Mouse (Mus musculus): ENCODE measurements at regions not wholly inside any gene's neighbourhood (a gene's known extent, or its start where the extent isn't known, plus 50 kb on each side); places are given as distances from the start of the nearest gene placed in this dataset.

DNA sequence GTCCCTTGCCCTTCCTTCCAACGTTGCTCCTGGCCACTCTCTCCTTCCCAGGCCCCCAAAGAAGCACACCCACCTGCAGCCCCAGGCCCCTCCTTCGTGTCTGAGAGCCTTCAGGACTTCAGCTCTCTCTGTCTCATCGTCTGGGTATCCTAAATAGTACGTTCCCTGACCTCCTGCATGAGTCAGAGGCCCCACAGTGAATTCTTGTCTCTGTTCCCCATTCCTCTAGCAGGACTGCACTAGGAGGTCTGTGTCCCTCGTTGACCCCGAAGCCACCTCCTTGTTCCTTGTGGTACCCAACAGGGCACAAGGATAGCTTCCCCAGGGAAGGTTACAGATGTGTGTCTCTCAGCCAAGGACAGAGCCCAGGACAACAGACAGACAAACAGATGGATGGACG is 71.4 kb downstream of the Gm26897 start:
- H3K4me1 ChIP-seq (replicated peaks; ENCODE audit: control insufficient read depth, insufficient read depth, low read length): peaks cover 8% of the 10 kb centered on the region
- H3K9me3 ChIP-seq (ENCODE audit: control insufficient read depth, low read length): no peaks in the 10 kb centered on the region
- no peak overlapping the region for H3K27ac ChIP-seq (ENCODE audit: low read length)
- no peak overlapping the region for H3K4me3 ChIP-seq (ENCODE audit: low read length)
- H3K4me2 ChIP-seq (ENCODE audit: low read depth, low read length): no peak overlapping the region
- no peaks in the 10 kb centered on the region for H3K36me3 ChIP-seq (ENCODE audit: control insufficient read depth, insufficient read depth, low read length)
- H3K27me3 ChIP-seq (ENCODE audit: control insufficient read depth, insufficient read depth, low read depth, low read length): no peaks in the 10 kb centered on the region
- no peak overlapping the region for H3K9ac ChIP-seq (ENCODE audit: low read length)
- ATAC-seq (ENCODE audit: low read depth): no peak
- 58% methylated on average over 7 of the region's 7 CpGs for WGBS

DNA sequence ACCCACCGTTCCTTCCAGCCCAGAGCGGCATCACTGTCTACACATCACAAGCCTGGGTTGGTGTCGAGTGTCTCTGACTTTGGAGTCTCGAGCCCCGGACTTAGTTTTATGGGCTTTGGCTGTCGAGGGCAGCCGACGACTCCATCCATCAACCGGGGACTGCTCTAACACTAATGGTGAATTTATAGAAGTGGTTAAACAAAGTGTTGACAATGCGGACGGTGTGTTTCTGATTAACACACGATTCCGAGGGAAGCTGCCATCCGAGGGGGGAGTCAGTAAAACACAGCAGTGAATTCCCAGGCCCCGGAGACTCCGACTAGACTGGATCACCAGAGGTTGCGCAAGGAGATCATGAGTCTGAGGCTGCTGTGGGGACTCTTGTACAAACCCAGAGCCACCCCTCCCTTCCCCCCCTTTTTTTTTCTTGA is 72.1 kb downstream of the Gm26897 start:
- H3K9me3 ChIP-seq (ENCODE audit: control insufficient read depth, low read length): no peaks in the 10 kb centered on the region
- H3K4me3 ChIP-seq (ENCODE audit: low read length): no peak overlapping the region
- WGBS: 11% methylated on average over 17 of the region's 17 CpGs
- H3K4me2 ChIP-seq (ENCODE audit: low read depth, low read length): no peak overlapping the region
- no peaks in the 10 kb centered on the region for H3K27me3 ChIP-seq (ENCODE audit: control insufficient read depth, insufficient read depth, low read depth, low read length)
- H3K27ac ChIP-seq (ENCODE audit: low read length): no peak overlapping the region
- peak; percentile 42; the same call in 1 of the 2 replicates for ATAC-seq (ENCODE audit: low read depth)
- peaks cover 10% of the 10 kb centered on the region for H3K4me1 ChIP-seq (replicated peaks; ENCODE audit: control insufficient read depth, insufficient read depth, low read length)
- no peaks in the 10 kb centered on the region for H3K36me3 ChIP-seq (ENCODE audit: control insufficient read depth, insufficient read depth, low read length)
- no peak overlapping the region for H3K9ac ChIP-seq (ENCODE audit: low read length)

DNA sequence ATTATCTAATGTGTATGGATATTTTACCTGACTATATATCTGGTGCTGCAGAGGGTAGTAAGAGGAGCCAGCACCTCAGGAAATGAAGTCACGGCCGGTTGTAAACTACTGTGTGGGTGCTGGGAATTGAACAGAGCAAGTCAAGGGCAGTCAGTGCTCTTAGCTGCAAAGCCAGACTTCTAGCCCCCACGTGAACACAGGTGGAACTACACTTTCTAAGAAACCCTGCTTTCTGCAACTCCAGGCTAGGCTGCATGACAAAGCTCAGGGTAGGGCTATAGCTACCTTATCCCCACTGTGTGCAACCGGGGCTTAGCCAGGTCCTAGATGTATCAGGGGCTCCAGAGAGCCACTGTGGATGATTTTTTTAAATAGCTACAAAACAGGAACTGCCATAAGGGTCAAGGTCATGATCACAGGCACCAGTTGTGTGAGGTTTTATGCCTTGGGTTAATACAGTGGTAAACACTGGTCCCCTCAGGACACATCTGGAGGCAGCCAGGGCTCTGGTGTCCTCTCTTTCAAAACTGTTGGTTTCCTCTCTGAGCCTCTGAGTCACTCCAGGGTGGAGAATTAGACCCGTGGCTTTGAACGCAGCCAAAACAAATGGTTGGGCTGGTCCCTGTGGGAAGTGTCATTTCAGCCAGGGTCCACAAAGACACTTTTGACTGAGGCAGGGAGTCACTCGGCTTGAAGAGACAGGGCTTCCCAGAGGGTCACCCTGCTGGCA is 76.5 kb downstream of the Gm26897 start:
- Histone ChIP-seq H3K4me3 (ENCODE audit: low read length) (no peak overlapping the region), H3K9ac (ENCODE audit: low read length) (no peak overlapping the region), H3K4me1 (replicated peaks; ENCODE audit: control insufficient read depth, insufficient read depth, low read length) (peaks cover 18% of the 10 kb centered on the region), H3K9me3 (ENCODE audit: control insufficient read depth, low read length) (no peaks in the 10 kb centered on the region), H3K36me3 (ENCODE audit: control insufficient read depth, insufficient read depth, low read length) (no peaks in the 10 kb centered on the region), H3K27me3 (ENCODE audit: control insufficient read depth, insufficient read depth, low read depth, low read length) (no peaks in the 10 kb centered on the region), H3K27ac (ENCODE audit: low read length) (peak overlapping the region; percentile 16; the same call in 1 of the 2 replicates), H3K4me2 (ENCODE audit: low read depth, low read length) (no peak overlapping the region)
- 27% methylated on average over 7 of the region's 7 CpGs for WGBS
- ATAC-seq (ENCODE audit: low read depth): no peak; the same call in 1 of the 2 replicates

DNA sequence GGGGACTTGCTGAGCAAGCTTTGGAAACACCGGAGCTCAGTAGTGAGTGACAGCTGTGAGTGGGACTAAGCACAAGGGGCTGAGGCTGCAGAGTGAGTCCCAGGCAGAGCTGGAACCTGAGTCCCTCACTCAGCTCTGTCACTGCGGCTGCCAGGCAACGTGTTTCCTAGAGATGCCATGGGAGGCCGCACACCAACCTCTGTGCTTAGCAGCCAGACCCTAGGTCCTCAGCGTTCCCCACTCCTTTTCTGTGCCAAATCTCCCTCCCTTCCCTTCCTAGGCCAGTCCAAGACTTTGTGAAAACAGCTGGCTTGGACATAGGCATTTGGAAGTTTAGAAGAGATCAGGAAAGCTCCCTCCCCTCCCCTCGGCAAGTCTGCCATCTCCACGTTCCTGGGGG is 78.9 kb downstream of the Gm26897 start:
- Histone ChIP-seq H3K9ac (ENCODE audit: low read length) (no peak overlapping the region), H3K36me3 (ENCODE audit: control insufficient read depth, insufficient read depth, low read length) (no peaks in the 10 kb centered on the region), H3K9me3 (ENCODE audit: control insufficient read depth, low read length) (no peaks in the 10 kb centered on the region), H3K27ac (ENCODE audit: low read length) (peak overlapping the region; percentile 33; the same call in 1 of the 2 replicates), H3K4me1 (replicated peaks; ENCODE audit: control insufficient read depth, insufficient read depth, low read length) (peaks cover 13% of the 10 kb centered on the region), H3K27me3 (ENCODE audit: control insufficient read depth, insufficient read depth, low read depth, low read length) (no peaks in the 10 kb centered on the region), H3K4me2 (ENCODE audit: low read depth, low read length) (no peak overlapping the region), H3K4me3 (ENCODE audit: low read length) (no peak overlapping the region)
- 33% methylated on average over 7 of the region's 7 CpGs for WGBS
- ATAC-seq (ENCODE audit: low read depth): peak; percentile 77

DNA sequence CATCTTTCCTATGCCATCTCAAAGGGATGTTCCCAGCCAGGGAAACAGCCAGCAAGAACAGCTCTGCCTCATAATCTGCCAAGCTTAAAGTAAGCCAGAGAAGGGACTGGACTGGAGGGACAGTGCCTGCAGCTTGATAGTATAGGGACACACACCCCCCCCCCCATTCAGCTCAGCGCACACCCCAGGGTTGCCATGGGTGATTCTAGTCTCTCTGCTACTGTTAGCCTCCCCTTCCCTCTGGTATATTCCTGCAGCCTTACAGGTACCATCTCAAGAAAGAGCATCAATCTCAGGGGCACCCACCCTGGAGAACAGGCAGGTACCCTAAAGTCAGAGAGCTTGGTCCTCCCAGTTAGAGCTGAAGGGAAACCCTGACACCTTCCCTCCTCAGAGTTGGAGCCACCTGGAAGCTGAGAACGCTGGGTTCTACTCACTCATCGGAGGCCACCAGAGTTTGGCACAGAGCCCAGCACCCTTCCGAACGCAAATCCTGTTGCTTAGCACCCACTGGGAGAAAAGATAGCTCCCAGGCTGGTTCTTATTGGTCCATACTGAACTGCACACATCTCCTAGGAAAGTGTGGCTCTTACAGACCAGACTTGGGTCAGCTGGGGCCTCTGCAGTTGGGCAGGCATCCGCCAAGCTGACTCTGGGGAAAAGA is 79.5 kb downstream of the Gm26897 start:
- H3K4me1 ChIP-seq (replicated peaks; ENCODE audit: control insufficient read depth, insufficient read depth, low read length): peaks cover 13% of the 10 kb centered on the region
- H3K4me3 ChIP-seq (ENCODE audit: low read length): no peak overlapping the region
- 39% methylated on average over 6 of the region's 6 CpGs for WGBS
- no peaks in the 10 kb centered on the region for H3K27me3 ChIP-seq (ENCODE audit: control insufficient read depth, insufficient read depth, low read depth, low read length)
- 0 out of 2 replicates have a peak overlapping the region, but pooled peaks have one; percentile 20 for H3K27ac ChIP-seq (ENCODE audit: low read length)
- peak; percentile 4; the same call in 1 of the 2 replicates for ATAC-seq (ENCODE audit: low read depth)
- H3K36me3 ChIP-seq (ENCODE audit: control insufficient read depth, insufficient read depth, low read length): no peaks in the 10 kb centered on the region
- H3K4me2 ChIP-seq (ENCODE audit: low read depth, low read length): no peak overlapping the region
- H3K9me3 ChIP-seq (ENCODE audit: control insufficient read depth, low read length): no peaks in the 10 kb centered on the region
- H3K9ac ChIP-seq (ENCODE audit: low read length): no peak overlapping the region

DNA sequence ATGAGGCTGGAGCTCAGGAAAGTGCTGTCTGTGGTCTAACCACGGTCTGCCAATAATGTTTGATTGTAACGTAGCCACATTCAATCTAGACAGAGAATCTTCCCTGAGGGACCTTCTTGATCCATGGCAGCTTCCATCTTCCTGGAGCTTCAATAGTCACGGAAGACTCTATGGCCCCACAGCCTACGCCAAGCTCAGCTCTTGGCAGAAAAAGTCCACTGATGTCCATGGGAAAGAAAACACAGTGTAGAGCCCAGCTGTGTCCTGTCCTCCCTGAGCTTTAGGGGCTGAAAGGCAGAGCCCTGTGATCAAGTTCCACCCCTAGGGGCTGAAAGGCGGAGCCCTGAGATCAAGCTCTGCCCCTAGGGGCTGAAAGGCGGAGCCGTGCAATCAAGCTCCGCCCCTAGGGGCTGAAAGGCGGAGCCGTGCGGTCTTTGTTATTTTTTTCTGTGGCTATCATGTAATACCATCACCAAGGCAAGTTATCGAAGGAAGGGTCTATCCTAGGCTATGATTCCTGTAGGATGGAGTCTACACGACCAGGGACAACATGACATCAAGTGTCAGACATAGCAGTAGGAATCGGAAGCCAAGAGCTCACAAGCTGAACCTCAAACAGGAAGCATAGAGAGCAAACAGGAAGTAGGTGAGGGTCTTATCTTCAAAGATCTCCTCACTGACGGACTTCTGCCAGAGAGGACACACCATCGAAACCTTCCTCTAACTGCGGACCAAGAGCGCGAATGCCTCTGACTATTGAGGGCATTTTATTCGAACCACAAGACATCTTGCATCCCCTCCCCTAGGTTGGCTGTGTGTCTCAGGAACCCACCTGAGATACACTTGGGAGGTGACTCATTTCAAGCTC is 81.4 kb downstream of the Gm26897 start:
- ATAC-seq (ENCODE audit: low read depth): no peak

DNA sequence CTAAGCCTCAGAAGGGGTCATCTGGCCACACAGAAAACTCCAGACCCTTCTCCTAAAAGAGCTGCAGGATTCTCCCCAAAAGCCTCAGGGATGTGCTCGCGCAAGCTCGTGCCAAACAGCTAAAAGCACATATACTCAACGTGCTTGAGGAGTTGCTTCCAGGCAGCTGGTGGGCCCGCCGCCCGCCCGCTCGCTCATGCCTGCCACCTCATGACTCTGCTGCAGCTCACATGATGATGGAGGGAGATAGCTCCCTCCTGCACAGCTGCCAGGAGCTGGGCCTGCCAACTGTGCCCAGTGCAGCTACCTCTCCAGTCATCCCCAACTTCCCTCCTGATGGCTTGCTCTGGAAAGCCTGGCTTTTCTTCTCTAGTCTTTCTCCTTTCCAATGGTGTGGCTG is 87.2 kb downstream of the Gm26897 start:
- Histone ChIP-seq H3K27ac (ENCODE audit: low read length) (no peak overlapping the region), H3K9me3 (ENCODE audit: control insufficient read depth, low read length) (no peaks in the 10 kb centered on the region), H3K36me3 (ENCODE audit: control insufficient read depth, insufficient read depth, low read length) (no peaks in the 10 kb centered on the region), H3K27me3 (ENCODE audit: control insufficient read depth, insufficient read depth, low read depth, low read length) (no peaks in the 10 kb centered on the region), H3K9ac (ENCODE audit: low read length) (no peak overlapping the region), H3K4me3 (ENCODE audit: low read length) (no peak overlapping the region), H3K4me1 (replicated peaks; ENCODE audit: control insufficient read depth, insufficient read depth, low read length) (peaks cover 13% of the 10 kb centered on the region), H3K4me2 (ENCODE audit: low read depth, low read length) (no peak overlapping the region)
- 74% methylated on average over 9 of the region's 9 CpGs for WGBS
- no peak for ATAC-seq (ENCODE audit: low read depth)

More for the DNA sequence above, 81.4 kb downstream of the Gm26897 start:
- H3K27ac ChIP-seq (ENCODE audit: low read length): no peak overlapping the region
- H3K4me3 ChIP-seq (ENCODE audit: low read length): no peak overlapping the region
- H3K36me3 ChIP-seq (ENCODE audit: control insufficient read depth, insufficient read depth, low read length): no peaks in the 10 kb centered on the region
- H3K4me2 ChIP-seq (ENCODE audit: low read depth, low read length): no peak overlapping the region
- H3K4me1 ChIP-seq (replicated peaks; ENCODE audit: control insufficient read depth, insufficient read depth, low read length): peaks cover 13% of the 10 kb centered on the region
- 79% methylated on average over 20 of the region's 20 CpGs for WGBS
- no peaks in the 10 kb centered on the region for H3K27me3 ChIP-seq (ENCODE audit: control insufficient read depth, insufficient read depth, low read depth, low read length)
- H3K9ac ChIP-seq (ENCODE audit: low read length): no peak overlapping the region
- H3K9me3 ChIP-seq (ENCODE audit: control insufficient read depth, low read length): no peaks in the 10 kb centered on the region

DNA sequence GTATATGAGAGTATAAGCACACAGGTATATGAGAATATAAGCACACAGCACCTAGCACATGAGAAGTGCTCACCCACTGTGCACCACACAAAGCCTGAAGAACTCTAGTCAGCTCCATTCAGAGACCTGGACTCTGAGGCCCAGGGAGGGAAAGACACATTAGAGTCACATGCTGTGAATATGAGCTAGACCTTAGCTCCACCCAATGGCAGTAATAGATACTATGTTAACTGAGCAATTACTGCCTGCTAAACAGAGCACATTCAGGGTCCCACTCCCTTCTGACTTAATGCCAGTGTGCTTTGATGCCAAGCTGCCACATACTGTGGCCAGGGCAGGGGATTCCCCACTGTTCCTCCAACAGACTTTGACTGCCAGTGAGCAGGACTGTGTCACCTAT is 89.2 kb downstream of the Gm26897 start:
- peak overlapping the region; percentile 53 for H3K27ac ChIP-seq (ENCODE audit: low read length)
- no peaks in the 10 kb centered on the region for H3K27me3 ChIP-seq (ENCODE audit: control insufficient read depth, insufficient read depth, low read depth, low read length)

DNA sequence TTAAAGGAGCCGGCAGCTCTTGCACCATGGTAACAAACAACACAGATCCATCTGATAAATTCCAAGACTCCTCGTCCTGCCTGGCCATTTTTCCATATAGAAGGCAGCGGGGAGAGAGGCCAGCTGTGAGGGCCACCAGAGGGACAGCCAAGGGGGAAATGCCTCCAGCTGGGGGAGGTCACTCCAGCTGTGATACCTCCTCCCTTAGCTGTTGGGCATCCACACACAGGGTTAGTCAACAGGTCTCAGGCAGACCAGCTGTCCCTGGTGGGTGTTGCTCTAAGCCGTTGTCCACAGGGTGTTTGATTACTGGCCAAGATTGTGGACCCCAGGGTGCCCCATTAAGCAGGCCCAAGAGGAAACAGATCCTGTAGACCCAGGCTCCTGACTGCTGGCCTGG is 89.7 kb downstream of the Gm26897 start:
- Histone ChIP-seq H3K4me1 (replicated peaks; ENCODE audit: control insufficient read depth, insufficient read depth, low read length) (peaks cover 13% of the 10 kb centered on the region), H3K27me3 (ENCODE audit: control insufficient read depth, insufficient read depth, low read depth, low read length) (no peaks in the 10 kb centered on the region), H3K4me3 (ENCODE audit: low read length) (no peak overlapping the region), H3K27ac (ENCODE audit: low read length) (peak overlapping the region; percentile 11; the same call in 1 of the 2 replicates), H3K36me3 (ENCODE audit: control insufficient read depth, insufficient read depth, low read length) (no peaks in the 10 kb centered on the region), H3K4me2 (ENCODE audit: low read depth, low read length) (no peak overlapping the region), H3K9ac (ENCODE audit: low read length) (no peak overlapping the region), H3K9me3 (ENCODE audit: control insufficient read depth, low read length) (no peaks in the 10 kb centered on the region)
- WGBS: 22% methylated on average over 4 of the region's 4 CpGs
- ATAC-seq (ENCODE audit: low read depth): peak; percentile 85

More for the DNA sequence above, 89.2 kb downstream of the Gm26897 start:
- ATAC-seq (ENCODE audit: low read depth): peak; percentile 32; the same call in 1 of the 2 replicates
- H3K9ac ChIP-seq (ENCODE audit: low read length): no peak overlapping the region
- H3K4me3 ChIP-seq (ENCODE audit: low read length): no peak overlapping the region
- no peaks in the 10 kb centered on the region for H3K9me3 ChIP-seq (ENCODE audit: control insufficient read depth, low read length)
- H3K4me2 ChIP-seq (ENCODE audit: low read depth, low read length): no peak overlapping the region
- H3K4me1 ChIP-seq (replicated peaks; ENCODE audit: control insufficient read depth, insufficient read depth, low read length): peaks cover 13% of the 10 kb centered on the region
- no peaks in the 10 kb centered on the region for H3K36me3 ChIP-seq (ENCODE audit: control insufficient read depth, insufficient read depth, low read length)

All from lung, embryonic 16.5 days (tissue).